Mouse (Mus musculus) CD8-positive naive resting alpha-beta T cell, adult 57 days (primary cell): Measurements from ENCODE around the gene Acot2. TPM values are rescaled to one million over a fixed set of nuclear protein-coding genes. Genes with fewer than 3 reads are reported as not detected.

Source experiments
- total RNA-seq: library from RNA; stranded (reverse); gene quantifications from one replicate; pipeline ENCODE4 v1.2.4, GENCODE M21; 2023

The Acot2 gene
- total RNA-seq = 57.0 TPM

GRCm38 (mm10) chr12:83987583-83988441, at the start of gene Acot2:
Gene Acot2, plus strand, starts transcription at chr12:83987861.

GRCm38 (mm10) chr12:83950493-83950839, 37.2 kb upstream of the Acot2 start, which contains the start of gene Riox1:
Gene Riox1, plus strand, starts transcription at chr12:83950608.

GRCm38 (mm10) chr12:83984752-83985151, 2.9 kb upstream of the Acot2 start, which contains the start of gene Heatr4:
Gene Heatr4, minus strand, starts transcription at chr12:83984852.

DNA sequence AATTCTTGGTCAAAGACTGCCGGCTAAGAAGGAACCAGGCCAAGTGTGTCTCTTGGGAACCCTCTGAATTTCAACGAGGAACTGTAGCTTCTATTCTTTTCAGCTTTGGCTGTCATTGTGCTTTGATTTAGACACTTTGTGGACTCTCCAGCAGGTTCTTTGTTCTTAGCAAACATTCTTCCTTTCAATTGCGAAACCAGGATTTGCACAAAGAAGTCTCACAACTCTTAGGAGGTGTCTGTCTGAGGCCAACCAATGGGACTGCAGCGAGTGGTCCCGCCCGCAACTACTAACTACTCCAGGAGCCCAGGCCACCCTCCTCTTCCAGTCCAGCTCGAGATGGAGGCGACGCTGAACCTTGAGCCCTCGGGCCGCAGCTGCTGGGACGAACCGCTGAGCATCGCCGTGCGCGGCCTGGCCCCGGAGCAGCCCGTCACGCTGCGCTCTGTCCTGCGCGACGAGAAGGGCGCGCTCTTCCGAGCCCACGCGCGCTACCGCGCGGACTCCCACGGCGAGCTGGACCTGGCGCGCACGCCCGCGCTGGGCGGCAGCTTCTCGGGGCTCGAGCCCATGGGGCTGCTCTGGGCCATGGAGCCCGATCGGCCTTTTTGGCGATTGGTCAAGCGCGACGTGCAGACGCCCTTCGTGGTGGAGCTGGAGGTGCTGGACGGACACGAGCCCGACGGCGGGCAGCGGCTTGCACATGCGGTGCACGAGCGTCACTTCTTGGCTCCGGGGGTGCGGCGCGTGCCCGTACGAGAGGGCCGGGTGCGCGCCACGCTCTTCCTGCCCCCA, 21.7 kb downstream of the Acot2 start, which contains the start of gene Acot1:
Gene Acot1 (plus strand): TSS at position 320 of the 795 bp plus-strand sequence.

DNA sequence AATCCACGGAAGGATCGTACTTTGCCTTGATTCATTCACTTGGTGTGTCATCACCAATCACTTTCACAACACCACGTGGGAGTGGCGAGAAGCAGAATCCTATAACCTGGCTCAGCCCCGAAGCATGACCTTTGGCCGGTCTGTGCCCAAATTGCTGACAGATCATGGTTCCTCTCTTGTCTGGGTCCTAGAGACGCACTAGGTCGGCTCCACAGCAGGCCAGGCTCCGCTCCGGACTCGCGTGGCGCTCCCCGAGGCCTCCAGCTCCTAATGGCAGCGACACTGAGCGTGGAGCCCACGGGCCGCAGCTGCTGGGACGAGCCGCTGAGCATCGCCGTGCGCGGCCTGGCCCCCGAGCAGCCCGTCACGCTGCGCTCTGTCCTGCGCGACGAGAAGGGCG, 50.6 kb downstream of the Acot2 start, which contains the start of gene Acot4:
Gene Acot4 (plus strand): TSS at position 139 of the 400 bp plus-strand sequence.

GRCm38 (mm10) chr12:84038691-84039111, 51.0 kb downstream of the Acot2 start, which contains the start of gene Gm49366:
Gene Gm49366, plus strand, starts transcription at chr12:84038935.

Other genes with a start within 250 kb of the Acot2 start
- gene Papln, start 224.2 kb upstream of the Acot2 start, total RNA-seq = 0.15 TPM
- gene Numb, start 65.9 kb upstream of the Acot2 start, total RNA-seq = 71.5 TPM
- gene Riox1, start 37.3 kb upstream of the Acot2 start, total RNA-seq = 24.7 TPM
- not detected for gene Heatr4, start 3.0 kb upstream of the Acot2 start, total RNA-seq
- 10.5 TPM for gene Acot1, start 21.6 kb downstream of the Acot2 start, total RNA-seq
- gene Acot4, start 50.5 kb downstream of the Acot2 start, total RNA-seq = not detected
- not detected for gene Gm49366, start 51.1 kb downstream of the Acot2 start, total RNA-seq
- gene Acot3, start 64.3 kb downstream of the Acot2 start, total RNA-seq = not detected
- gene Acot5, start 81.5 kb downstream of the Acot2 start, total RNA-seq = 0.40 TPM
- 2.8 TPM for gene Acot6, start 112.8 kb downstream of the Acot2 start, total RNA-seq
- 1.2 TPM for gene Dnal1, start 126.5 kb downstream of the Acot2 start, total RNA-seq
- 9.3 TPM for gene Pnma1, start 160.6 kb downstream of the Acot2 start, total RNA-seq
- gene Elmsan1, start 231.0 kb downstream of the Acot2 start, total RNA-seq = 131 TPM